Mouse (Mus musculus): Measurements from ENCODE around the gene Spn.

DNA sequence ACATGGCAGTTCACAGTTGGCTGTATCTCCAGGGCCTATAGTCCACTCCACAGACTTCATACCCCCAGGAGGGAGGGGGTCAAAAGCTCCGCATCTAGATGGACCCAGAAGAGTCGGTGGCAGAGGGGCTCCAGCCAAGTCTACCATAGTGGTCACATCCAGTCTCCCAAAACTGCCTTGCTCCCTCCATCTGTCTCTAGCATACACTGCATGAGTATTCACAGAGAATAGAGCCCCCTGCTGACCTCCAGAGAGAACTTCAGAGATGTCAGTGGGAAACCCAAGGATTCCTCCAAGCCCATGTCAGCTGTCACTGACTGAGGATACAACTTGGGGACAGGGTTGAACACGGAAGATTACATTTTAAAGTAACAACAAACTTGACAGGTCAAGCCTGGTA is 48.0 kb upstream of the Spn start:
- TF ChIP-seq CTCF (IDR thresholded peaks at IDR 0.05; ENCODE audit: control insufficient read depth, insufficient read depth, low read length) (peak; percentile 31; the same call in 1 of the 2 replicates), POLR2A (IDR thresholded peaks at IDR 0.05; ENCODE audit: borderline replicate concordance, control insufficient read depth, low read depth, low read length) (no peak)
